Mouse (Mus musculus) E14TG2a.4 (cell line): Measurements from ENCODE around the gene Ccdc97.

Experiments
- H3K27me3 ChIP-seq: 2 replicates; pipeline ENCODE4 v1.6.1; 2014; ENCODE audit warnings: low read length, control low read depth; ENCODE audit not compliant: insufficient read depth
- H3K36me3 ChIP-seq: 2 replicates; pipeline ENCODE4 v1.6.1; 2014; ENCODE audit warnings: low read length, control low read depth; ENCODE audit not compliant: insufficient read depth
- H3K4me1 ChIP-seq: replicated peaks from 2 replicates; pipeline ENCODE4 v1.6.1; 2014; ENCODE audit warnings: low read depth, low read length, control low read depth
- H3K4me3 ChIP-seq: replicated peaks from 2 replicates; pipeline ENCODE4 v1.5.1; 2014; ENCODE audit warnings: mild to moderate bottlenecking, low read length
- H3K9me3 ChIP-seq: 2 replicates; pipeline ENCODE4 v1.6.1; 2014; ENCODE audit warnings: low read length, control low read depth
- CTCF ChIP-seq: conservative IDR thresholded peaks from 2 replicates; pipeline ENCODE4 v1.5.1; 2014; ENCODE audit warnings: low read length
- NANOG ChIP-seq: IDR thresholded peaks from 2 replicates; pipeline ENCODE4 v1.6.1; 2014; ENCODE audit warnings: borderline replicate concordance, low read length, mixed read lengths
- POU5F1 ChIP-seq: IDR thresholded peaks from 2 replicates; pipeline ENCODE4 v1.6.1; 2014; ENCODE audit warnings: low read length, borderline replicate concordance

Gene Ccdc97

DNA sequence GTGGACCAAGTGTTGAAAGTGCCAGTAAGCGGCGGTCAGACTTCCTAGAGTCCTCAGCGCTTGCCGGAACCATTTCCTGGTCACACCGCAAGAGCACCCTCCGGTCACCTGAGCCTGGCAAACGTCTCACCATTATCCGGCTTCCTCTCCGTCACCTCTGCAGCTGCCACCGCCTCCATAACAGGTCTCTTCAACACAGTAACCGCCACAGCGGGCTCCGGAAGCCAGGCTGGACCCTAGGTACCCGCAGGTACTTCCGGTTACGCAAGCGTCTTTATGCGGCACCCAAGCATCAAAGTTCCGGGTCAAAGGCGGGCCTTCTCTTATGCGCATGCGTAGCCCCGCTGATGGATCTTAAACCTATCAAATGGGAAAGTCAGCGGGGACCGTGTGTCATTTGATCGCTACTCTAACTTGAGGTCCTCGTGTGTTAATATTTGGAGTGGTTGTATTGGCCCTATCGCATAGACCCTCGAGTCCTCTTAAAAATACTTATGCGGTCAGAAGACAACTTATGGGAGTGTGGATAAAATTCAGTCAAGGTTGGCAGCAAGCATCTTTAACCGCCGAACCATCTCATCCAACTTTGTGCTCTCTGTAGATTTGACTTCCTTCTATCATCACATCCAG is at the start of gene Ccdc97:
TSS of gene Ccdc97 (minus strand) at position 301 of the 630 bp plus-strand sequence.
- H3K36me3 ChIP-seq = peaks cover 79% of the 10 kb centered on the region
- peaks cover 68% of the 10 kb centered on the region for H3K4me1 ChIP-seq
- H3K4me3 ChIP-seq = peak within 1 kb of the TSS; percentile 87
- no peaks in the 10 kb centered on the region for H3K27me3 ChIP-seq
- H3K9me3 ChIP-seq = no peaks in the 10 kb centered on the region
- TF ChIP-seq CTCF (no peak), NANOG (no peak), POU5F1 (no peak)

DNA sequence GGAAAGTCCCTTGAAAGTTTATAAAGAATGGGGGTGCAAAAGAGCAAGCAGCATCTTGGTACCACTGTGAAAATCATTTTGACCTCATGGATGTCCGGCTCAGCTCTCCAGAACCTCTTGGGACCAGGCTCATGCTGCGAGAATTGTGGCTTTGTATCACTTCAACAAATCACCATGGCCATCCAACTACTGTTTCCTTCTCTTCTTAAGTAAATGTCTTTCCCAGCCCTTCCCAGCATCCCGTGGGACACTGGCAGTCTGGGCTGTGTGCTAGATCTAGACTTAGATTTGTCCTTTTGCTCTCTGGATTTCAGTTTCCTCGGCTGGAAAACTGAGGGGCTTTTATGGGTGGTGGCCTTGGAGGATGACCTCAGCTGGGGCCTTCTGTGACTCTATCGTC is 49.3 kb upstream of the Ccdc97 start:
- no peak for TF ChIP-seq NANOG
- Histone ChIP-seq H3K4me3 (no peak overlapping the region), H3K4me1 (peaks cover 17% of the 10 kb centered on the region), H3K9me3 (no peaks in the 10 kb centered on the region; the same call in 1 of the 2 replicates), H3K27me3 (peaks cover 10% of the 10 kb centered on the region; the same call in 1 of the 2 replicates), H3K36me3 (no peaks in the 10 kb centered on the region)

DNA sequence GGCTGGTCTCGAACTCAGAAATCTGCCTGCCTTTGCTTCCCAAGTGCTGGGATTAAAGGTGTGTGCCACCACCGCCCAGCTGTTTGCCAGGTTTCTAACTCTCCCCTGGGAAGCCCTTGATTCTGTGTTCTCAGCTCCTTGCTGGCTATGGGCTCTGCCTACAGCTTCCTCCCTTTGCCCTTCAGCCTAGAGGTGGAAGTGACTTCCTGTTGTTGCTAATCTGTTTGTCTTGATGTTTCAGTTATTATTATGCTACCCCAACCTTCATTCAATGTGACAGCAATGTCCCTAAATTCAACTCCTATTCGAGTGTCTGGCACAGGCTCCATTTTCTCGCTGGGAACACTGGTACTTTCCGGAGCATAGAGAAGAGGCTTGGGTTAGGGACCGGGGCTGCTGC is 47.2 kb upstream of the Ccdc97 start:
- Histone ChIP-seq H3K27me3 (peaks cover 5% of the 10 kb centered on the region; the same call in 1 of the 2 replicates), H3K36me3 (no peaks in the 10 kb centered on the region), H3K4me1 (peaks cover 19% of the 10 kb centered on the region), H3K4me3 (no peak overlapping the region), H3K9me3 (no peaks in the 10 kb centered on the region; the same call in 1 of the 2 replicates)
- TF ChIP-seq POU5F1 = no peak
- no peak for TF ChIP-seq CTCF
- TF ChIP-seq NANOG = no peak

DNA sequence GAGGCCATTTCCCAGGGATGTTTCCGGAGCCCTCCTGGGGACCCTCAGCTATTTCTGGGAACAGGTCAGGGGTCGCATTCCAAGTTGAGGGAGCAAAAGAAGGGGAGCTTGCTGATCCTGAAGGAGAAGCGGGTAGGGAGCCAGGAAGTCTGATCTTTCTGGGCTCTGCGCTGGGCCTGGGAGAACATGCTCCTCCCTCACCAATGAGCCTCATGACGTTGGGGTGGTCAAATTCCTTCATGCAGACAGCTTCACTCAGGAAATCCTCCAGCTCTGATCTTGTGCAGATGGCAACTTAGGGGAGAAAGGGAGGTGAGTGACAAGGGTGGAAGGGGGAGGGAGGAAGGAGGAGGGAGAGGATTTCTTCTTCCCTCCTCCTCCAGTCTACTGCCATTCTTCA is 45.3 kb upstream of the Ccdc97 start:
- no peaks in the 10 kb centered on the region for H3K36me3 ChIP-seq
- no peaks in the 10 kb centered on the region; the same call in 1 of the 2 replicates for H3K9me3 ChIP-seq
- no peak overlapping the region for H3K4me3 ChIP-seq
- H3K27me3 ChIP-seq = peaks cover 5% of the 10 kb centered on the region; the same call in 1 of the 2 replicates
- TF ChIP-seq NANOG (no peak), POU5F1 (no peak), CTCF (no peak)
- peaks cover 19% of the 10 kb centered on the region for H3K4me1 ChIP-seq

DNA sequence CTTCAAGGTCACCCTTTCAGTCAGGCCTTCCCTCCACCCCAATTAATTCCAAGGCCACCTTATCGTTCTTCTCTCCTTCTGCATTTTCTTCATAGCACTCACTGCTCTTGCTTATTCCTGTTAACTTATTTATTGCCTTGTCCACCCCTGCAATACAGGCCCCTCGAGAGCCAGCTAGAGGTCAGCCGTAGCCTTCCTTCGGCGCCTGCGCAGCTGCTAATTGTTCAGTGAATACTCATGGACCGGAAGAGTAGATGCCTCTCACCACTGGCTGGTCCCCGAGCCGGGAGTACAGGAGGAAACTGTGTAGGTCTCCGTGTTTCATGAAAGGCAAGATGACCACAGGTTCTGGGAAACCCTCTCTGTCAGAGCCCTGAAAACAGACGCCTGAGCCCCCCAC is 44.8 kb upstream of the Ccdc97 start:
- Histone ChIP-seq H3K4me3 (no peak overlapping the region), H3K9me3 (no peaks in the 10 kb centered on the region; the same call in 1 of the 2 replicates), H3K4me1 (peaks cover 19% of the 10 kb centered on the region), H3K27me3 (peaks cover 5% of the 10 kb centered on the region; the same call in 1 of the 2 replicates), H3K36me3 (no peaks in the 10 kb centered on the region)
- TF ChIP-seq POU5F1 = no peak
- no peak for TF ChIP-seq CTCF
- TF ChIP-seq NANOG = no peak

DNA sequence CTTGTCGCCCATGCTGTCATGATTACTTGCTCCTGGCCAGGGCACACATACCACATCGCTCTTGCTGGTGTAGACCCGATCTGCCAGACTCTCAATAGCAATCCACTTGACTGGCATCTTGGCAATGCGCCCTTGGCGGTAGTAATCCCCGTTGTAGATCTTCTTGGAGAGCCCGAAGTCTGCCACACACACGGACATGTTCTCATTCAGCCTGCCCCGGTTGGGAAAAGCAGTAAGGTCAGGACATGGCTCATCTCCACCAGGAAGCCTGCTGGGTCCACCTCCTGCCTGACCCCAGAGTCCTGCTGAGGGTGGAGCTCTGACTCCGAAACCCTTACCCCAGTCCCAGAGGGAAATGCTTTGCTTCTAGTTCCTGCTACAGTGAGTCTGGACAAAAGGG is 42.5 kb upstream of the Ccdc97 start:
- TF ChIP-seq POU5F1 = no peak
- no peak for TF ChIP-seq NANOG
- no peak for TF ChIP-seq CTCF
- Histone ChIP-seq H3K27me3 (0 out of 2 replicates have a peak, but pooled peaks cover under 1% of the 10 kb centered on the region), H3K36me3 (no peaks in the 10 kb centered on the region), H3K4me3 (no peak overlapping the region), H3K4me1 (peaks cover 22% of the 10 kb centered on the region), H3K9me3 (no peaks in the 10 kb centered on the region; the same call in 1 of the 2 replicates)

DNA sequence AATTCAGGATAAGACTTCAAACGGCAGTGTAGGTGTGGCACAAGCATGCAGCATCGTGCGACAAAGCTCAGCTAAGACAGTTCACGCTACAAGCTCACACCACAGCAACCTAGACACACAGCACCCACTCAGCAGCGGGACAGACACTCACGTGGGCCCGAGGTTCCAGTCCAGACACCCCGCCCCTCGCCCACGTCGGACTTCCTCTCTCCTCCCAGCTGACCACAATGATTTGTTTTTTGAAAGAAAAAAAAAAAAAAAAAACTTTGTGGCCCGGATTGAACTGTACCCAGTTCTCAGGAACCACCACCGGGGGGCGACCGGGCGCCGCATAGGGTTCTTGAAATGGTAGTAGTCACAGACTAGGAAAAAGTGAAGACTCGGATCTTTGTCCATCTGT is 37.1 kb upstream of the Ccdc97 start:
- Histone ChIP-seq H3K27me3 (no peaks in the 10 kb centered on the region), H3K4me1 (peaks cover 31% of the 10 kb centered on the region), H3K9me3 (no peaks in the 10 kb centered on the region), H3K4me3 (peak overlapping the region; percentile 100), H3K36me3 (peaks cover 24% of the 10 kb centered on the region)
- TF ChIP-seq NANOG = no peak
- TF ChIP-seq CTCF = peak; percentile 75
- TF ChIP-seq POU5F1 = no peak

DNA sequence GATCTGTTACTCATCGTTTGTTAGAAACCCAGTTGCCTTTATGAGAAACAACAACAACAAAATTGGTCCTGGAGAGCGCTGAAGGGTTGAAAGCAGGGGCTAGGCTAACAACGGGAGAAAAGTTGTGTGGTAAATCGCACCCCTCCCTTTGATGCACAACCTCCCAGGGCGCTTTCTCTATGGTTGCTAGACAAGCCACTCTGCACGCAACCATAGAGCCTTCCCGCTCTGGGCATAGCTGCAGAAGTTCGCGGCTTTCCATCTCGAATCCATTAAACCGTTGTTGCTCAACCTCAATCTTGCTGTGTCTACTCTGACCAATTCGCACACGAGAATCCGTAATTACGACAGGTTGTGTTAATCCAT is 36.6 kb upstream of the Ccdc97 start:
- Histone ChIP-seq H3K27me3 (no peaks in the 10 kb centered on the region), H3K9me3 (no peaks in the 10 kb centered on the region), H3K4me3 (peak overlapping the region; percentile 100), H3K36me3 (peaks cover 30% of the 10 kb centered on the region), H3K4me1 (peaks cover 33% of the 10 kb centered on the region)
- TF ChIP-seq NANOG = no peak
- TF ChIP-seq POU5F1 = no peak
- no peak for TF ChIP-seq CTCF

DNA sequence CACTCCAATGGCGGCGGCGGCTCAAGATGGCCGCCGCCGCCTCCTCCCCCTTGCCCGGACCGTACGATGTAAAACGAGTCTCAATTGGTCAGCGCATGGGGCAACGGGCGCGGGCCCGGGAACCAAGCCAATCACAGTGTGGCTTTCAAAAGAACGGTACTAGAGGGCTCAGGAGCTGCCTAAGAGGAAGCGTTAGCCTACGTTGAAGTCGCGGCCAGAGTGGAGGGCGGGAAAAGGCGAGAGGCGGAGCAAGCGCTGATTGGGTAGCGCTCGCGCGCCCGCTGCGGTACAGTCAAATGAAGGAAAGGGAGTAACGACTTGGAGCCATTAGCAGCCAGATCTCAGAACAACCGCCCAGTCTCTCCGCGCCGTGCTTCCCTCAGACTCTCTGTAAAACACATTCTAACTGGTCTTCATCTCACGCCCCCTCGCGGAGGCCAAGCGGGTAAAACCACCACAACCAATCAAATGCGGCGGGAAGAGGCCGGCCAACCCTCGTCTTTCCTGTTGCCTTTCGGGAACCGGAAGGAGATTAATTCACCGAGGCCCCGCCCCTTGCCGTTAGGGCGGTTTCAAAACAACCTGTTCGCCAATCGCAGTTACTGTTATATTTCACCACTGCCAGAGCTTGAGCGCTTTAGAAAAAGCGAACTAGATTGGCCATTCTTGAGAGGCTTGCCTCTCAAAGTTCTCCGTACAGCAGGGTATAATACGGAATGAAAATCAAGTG is 36.0 kb upstream of the Ccdc97 start, which contains the start of gene Hnrnpul1:
TSS of gene Hnrnpul1 (minus strand) at position 20 of the 730 bp plus-strand sequence.
- Histone ChIP-seq H3K4me1 (peaks cover 35% of the 10 kb centered on the region), H3K36me3 (peaks cover 35% of the 10 kb centered on the region), H3K9me3 (no peaks in the 10 kb centered on the region), H3K4me3 (peak within 1 kb of the TSS; percentile 100), H3K27me3 (no peaks in the 10 kb centered on the region)
- TF ChIP-seq NANOG = no peak
- TF ChIP-seq POU5F1 = no peak
- TF ChIP-seq CTCF = no peak
